Mouse (Mus musculus) activated CD4-positive, CD25-positive, alpha-beta regulatory T cell (primary cell): ENCODE data around the gene Diexf. TPM values are rescaled to one million over a fixed set of nuclear protein-coding genes. Genes with fewer than 3 reads are reported as not detected.

ENCODE experiments used
- polyA plus RNA-seq, 2 experiments: library from polyadenylated mRNA; unstranded; fragments of 100-300 nt; shearing (Covaris generic); gene quantifications; one replicate each; pipeline ENCODE4 v1.2.1; 2017

The Diexf gene
- 1 to 10 TPM; 5.4 to 7.0 TPM for polyA plus RNA-seq

DNA sequence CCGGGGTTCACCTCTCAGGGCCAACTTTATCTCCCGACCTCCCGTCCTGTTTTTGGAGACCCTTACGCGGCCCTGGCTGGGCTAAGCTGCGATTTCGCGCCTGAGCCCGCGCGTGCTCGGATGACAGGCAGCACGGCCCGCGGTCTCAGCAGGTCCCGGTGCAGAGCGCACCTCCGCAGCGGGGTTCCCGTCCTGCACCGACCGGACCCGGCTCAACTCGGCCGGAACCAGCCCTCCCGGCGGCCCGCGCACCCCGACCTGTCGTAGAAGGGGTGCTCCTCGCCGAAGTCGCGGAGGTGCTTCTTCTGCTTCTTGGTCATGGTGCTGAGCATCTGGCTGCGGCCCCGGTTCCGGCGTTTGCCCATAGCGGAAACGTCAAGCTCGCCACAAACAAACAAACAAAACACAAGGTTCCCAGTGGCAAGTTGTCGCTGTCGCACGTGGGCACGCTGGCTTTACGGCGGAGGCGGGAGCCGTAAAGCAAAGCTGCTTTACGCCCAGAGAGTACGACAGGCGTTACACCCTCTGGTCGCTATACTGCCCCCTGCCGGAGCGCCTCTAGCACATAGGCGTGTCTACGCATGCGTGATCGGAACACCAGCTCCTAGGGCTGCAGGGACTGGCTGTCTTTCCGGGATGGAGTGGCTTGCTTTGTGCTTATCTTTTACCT, at the start of gene Diexf:
Gene Diexf, minus strand, starts transcription at position 487 of the 670 bp plus-strand sequence.

DNA sequence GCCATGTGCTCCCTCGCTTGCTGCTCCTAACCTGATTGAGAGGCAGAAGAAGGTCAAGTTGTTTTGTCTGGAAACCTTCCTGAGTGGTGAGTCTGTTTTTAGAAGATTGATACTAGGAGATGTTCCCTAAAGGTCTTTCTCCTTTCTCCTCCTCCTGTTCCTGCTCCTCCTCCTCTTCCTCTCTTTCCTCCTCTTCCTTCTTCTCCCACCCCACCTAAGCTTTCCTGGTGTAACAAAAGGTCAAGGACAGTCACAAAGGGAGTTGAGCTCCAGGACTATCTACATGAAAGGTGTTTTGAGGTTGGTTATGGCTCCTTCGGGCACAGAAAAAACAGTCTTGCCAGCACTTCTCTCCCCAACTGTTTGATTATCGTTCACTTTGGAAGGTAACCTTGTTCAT, 37.7 kb upstream of the Diexf start, which contains the start of gene A130010J15Rik:
Gene A130010J15Rik, plus strand, starts transcription at position 301 of the 400 bp plus-strand sequence.

DNA sequence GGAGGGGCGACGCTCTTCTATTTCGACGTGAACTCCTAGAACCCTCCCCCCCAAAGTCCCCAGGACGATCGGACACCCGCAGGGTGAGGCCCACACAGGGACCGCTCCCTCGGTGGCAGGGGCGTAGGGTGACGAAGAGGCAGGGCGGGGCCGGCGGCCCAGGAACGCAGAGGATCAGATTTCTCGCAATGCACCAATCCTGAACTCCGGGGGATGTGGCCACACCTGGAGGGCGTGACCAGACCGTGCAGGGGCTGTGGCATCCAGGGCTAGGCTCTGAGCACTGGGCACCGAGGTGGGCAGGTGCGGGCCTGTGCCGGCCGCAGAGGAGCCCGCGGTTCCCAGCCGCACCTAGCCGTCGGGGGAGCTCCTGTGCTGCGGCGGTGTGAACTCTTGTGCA, 22.8 kb upstream of the Diexf start, which contains the start of gene Irf6:
Gene Irf6, plus strand, starts transcription at position 240 of the 400 bp plus-strand sequence.

Other genes with a start within 250 kb of the Diexf start
- gene Syt14, start 94.5 kb downstream of the Diexf start, polyA plus RNA-seq, result 1 to 10 TPM in 1 of 2 experiments, under 1 TPM in 1; 0.39 to 1.0 TPM
- 10 to 100 TPM; 11.9 to 12.6 TPM for gene Irf6, start 22.8 kb upstream of the Diexf start, polyA plus RNA-seq
- 1 to 10 TPM; 7.8 to 8.3 TPM for gene A130010J15Rik, start 37.8 kb upstream of the Diexf start, polyA plus RNA-seq
- gene Traf3ip3, start 71.4 kb upstream of the Diexf start, polyA plus RNA-seq, result 100 to 1,000 TPM; 469 to 512 TPM
- gene Lamb3, start 77.4 kb upstream of the Diexf start, polyA plus RNA-seq, result 10 to 100 TPM; 10.1 to 15.0 TPM
- gene Hsd11b1, start 133.8 kb upstream of the Diexf start, polyA plus RNA-seq, result 100 to 1,000 TPM; 112 to 243 TPM
- 1 to 10 TPM; 2.1 to 9.5 TPM for gene G0s2, start 142.9 kb upstream of the Diexf start, polyA plus RNA-seq
- gene Camk1g, start 240.0 kb upstream of the Diexf start, polyA plus RNA-seq, result under 1 TPM in 1 of 2 experiments, not detected in 1; 0.16 TPM